Mouse (Mus musculus) C2C12 (cell line): ENCODE data around the gene Zbtb5. TPM values are rescaled to one million over a fixed set of nuclear protein-coding genes. Genes with fewer than 3 reads are reported as not detected.
"Not testable (repeated sequence)": the region's sequence is repeated elsewhere in the genome, so short reads cannot be mapped to it uniquely, and the experiment has no call there.

Experiments used
- H3K27me3 ChIP-seq: one replicate; pipeline ENCODE4 v1.6.1; 2011; ENCODE audit not compliant: control insufficient read depth, insufficient read depth, insufficient read length
- H3K36me3 ChIP-seq: one replicate; pipeline ENCODE4 v1.6.1; 2011; ENCODE audit not compliant: control insufficient read depth, insufficient read depth
- H3K4me3 ChIP-seq: one replicate; pipeline ENCODE4 v1.5.1; 2011; ENCODE audit warnings: mild to moderate bottlenecking, control low read depth; ENCODE audit not compliant: poor library complexity, insufficient read depth, severe bottlenecking
- H3K79me2 ChIP-seq: one replicate; pipeline ENCODE4 v1.6.1; 2011; ENCODE audit not compliant: control insufficient read depth, insufficient read depth
- H3K79me3 ChIP-seq: one replicate; pipeline ENCODE4 v1.6.1; 2011; ENCODE audit warnings: low read depth, control low read depth
- H3ac ChIP-seq: one replicate; pipeline ENCODE3; 2011; ENCODE audit warnings: low read depth; ENCODE audit not compliant: control insufficient read depth, insufficient read length
- CEBPB ChIP-seq: IDR thresholded peaks from one replicate; pipeline ENCODE4 v1.6.1; 2011; ENCODE audit warnings: low read depth, mild to moderate bottlenecking, control low read depth, moderate library complexity
- CTCF ChIP-seq: IDR thresholded peaks from one replicate; pipeline ENCODE4 v1.5.1; 2011; ENCODE audit not compliant: control insufficient read depth, insufficient read depth, insufficient read length
- FOSL1 ChIP-seq: IDR thresholded peaks from one replicate; pipeline ENCODE4 v1.8.0; 2011; ENCODE audit warnings: mild to moderate bottlenecking, low read length; ENCODE audit not compliant: poor library complexity, insufficient read depth, severe bottlenecking
- MAX ChIP-seq: IDR thresholded peaks from one replicate; pipeline ENCODE4 v1.6.1; 2011; ENCODE audit warnings: mild to moderate bottlenecking, control low read depth
- MYOD1 ChIP-seq: IDR thresholded peaks from one replicate; pipeline ENCODE4 v1.6.1; 2011; ENCODE audit warnings: low read depth; ENCODE audit not compliant: control insufficient read depth, insufficient read length
- MYOG ChIP-seq: IDR thresholded peaks from one replicate; pipeline ENCODE4 v1.6.1; 2011; ENCODE audit not compliant: control insufficient read depth, insufficient read length; ENCODE audit errors: extremely low read depth
- USF1 ChIP-seq: IDR thresholded peaks from one replicate; pipeline ENCODE4 v1.6.1; 2011; ENCODE audit warnings: low read depth, mild to moderate bottlenecking, control low read depth, moderate library complexity
- polyA plus RNA-seq: library from polyadenylated mRNA; unstranded; fragments of >200 nt; fragmentation: generic; extraction: Trizol; gene quantifications from one replicate; pipeline ENCODE4 v1.2.1, GENCODE M21; 2012; ENCODE audit warnings: missing spikeins

Gene Zbtb5
- polyA plus RNA-seq, 1 experiment: 4.7 TPM

GRCm38 (mm10) chr4:44998071-44998470 lies 14.1 kb downstream of the Zbtb5 start:
- no peaks in the 10 kb centered on the region for H3K79me2 ChIP-seq
- no peaks in the 10 kb centered on the region for H3K36me3 ChIP-seq
- H3ac ChIP-seq: no peak overlapping the region
- peaks cover 2% of the 10 kb centered on the region for H3K79me3 ChIP-seq
- H3K27me3 ChIP-seq: no peaks in the 10 kb centered on the region
- H3K4me3 ChIP-seq: no peak overlapping the region
- no peak for TF ChIP-seq CTCF
- no peak for TF ChIP-seq FOSL1
- TF ChIP-seq CEBPB: no peak
- no peak for TF ChIP-seq MAX
- no peak for TF ChIP-seq MYOD1
- no peak for TF ChIP-seq MYOG
- no peak for TF ChIP-seq USF1

GRCm38 (mm10) chr4:44994776-44995175 lies 17.4 kb downstream of the Zbtb5 start:
- Histone ChIP-seq H3K27me3 (no peaks in the 10 kb centered on the region), H3K79me3 (peaks cover 2% of the 10 kb centered on the region), H3K4me3 (no peak overlapping the region), H3K79me2 (no peaks in the 10 kb centered on the region), H3ac (no peak overlapping the region), H3K36me3 (no peaks in the 10 kb centered on the region)
- no peak for TF ChIP-seq MYOD1
- no peak for TF ChIP-seq CTCF
- TF ChIP-seq CEBPB: no peak
- no peak for TF ChIP-seq USF1
- TF ChIP-seq MYOG: no peak
- TF ChIP-seq FOSL1: no peak
- TF ChIP-seq MAX: no peak

- Histone ChIP-seq H3ac (no peak overlapping the region), H3K79me2 (no peaks in the 10 kb centered on the region), H3K36me3 (peaks cover 3% of the 10 kb centered on the region), H3K27me3 (no peaks in the 10 kb centered on the region), H3K4me3 (no peak overlapping the region), H3K79me3 (no peaks in the 10 kb centered on the region)
- TF ChIP-seq FOSL1 (no peak), CTCF (no peak), MAX (no peak)
Observed at GRCm38 (mm10) chr4:44993847-44994246, 18.4 kb downstream of the Zbtb5 start.

GRCm38 (mm10) chr4:44993179-44993578 lies 19.0 kb downstream of the Zbtb5 start:
- not testable (repeated sequence) for H3K79me3 ChIP-seq, H3K27me3 ChIP-seq, H3K79me2 ChIP-seq, H3K4me3 ChIP-seq, H3ac ChIP-seq, H3K36me3 ChIP-seq

DNA sequence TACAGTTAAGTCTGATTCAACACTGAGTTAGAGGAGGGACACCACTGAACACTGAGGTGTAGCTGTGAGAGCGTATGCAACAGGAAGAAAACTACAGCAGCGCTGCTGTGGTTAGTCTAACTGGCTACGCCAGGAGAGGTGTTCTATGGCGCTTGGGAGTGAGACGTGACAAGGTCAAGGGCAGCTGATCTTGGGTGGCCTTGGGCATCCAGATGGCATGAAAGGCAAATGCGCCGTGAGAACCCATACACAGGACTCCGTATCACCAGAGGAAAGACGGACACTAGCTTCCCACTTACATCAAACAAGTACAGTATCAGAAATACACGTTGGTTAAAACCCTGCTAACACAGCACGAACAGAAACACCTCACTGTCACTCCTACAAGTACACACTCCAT lies 19.9 kb downstream of the Zbtb5 start:
- not testable (repeated sequence) for H3K4me3 ChIP-seq, H3K79me2 ChIP-seq, H3ac ChIP-seq, H3K79me3 ChIP-seq, H3K27me3 ChIP-seq, H3K36me3 ChIP-seq

DNA sequence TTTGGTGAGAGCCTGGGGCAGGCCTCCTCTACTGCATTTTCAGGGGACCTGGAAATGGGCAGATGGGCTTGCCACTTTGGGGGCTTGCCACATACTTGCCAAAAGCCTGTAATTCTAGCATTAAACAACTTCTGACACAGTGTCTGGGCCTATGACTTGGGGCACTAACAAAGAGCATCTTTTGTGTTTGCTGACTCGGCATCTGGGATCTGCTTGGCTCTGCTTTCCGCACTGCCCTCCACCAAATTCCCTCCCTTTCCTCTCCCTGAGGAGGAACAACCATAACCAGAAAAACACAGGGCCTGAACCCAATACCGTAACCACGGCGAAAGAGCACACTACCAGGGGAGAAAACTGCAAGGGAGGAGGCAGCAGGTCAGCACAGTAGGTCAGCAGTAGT lies 21.7 kb downstream of the Zbtb5 start:
- TF ChIP-seq CEBPB (no peak), FOSL1 (no peak), CTCF (no peak), MAX (no peak), MYOG (no peak), USF1 (no peak), MYOD1 (no peak)
- H3K79me2 ChIP-seq: no peaks in the 10 kb centered on the region
- H3K79me3 ChIP-seq: no peaks in the 10 kb centered on the region
- H3K4me3 ChIP-seq: no peak overlapping the region
- H3K27me3 ChIP-seq: no peaks in the 10 kb centered on the region
- no peak overlapping the region for H3ac ChIP-seq
- peaks cover 3% of the 10 kb centered on the region for H3K36me3 ChIP-seq
